In genomic region chr5:90890519-90891463, GRCm38 (mm10) we compare ENCODE assay signal across 8 mouse cellular contexts. TPM values are rescaled to one million over a fixed set of nuclear protein-coding genes. Genes with fewer than 3 reads are reported as not detected.
A peak's percentile ranks its signal among the peaks of the same experiment; 100 is the strongest.
DNase-seq lines count a peak whose midpoint lies in the region; ATAC-seq and TF ChIP-seq lines count a peak whose summit lies in the region.

Gene Cxcl1, plus strand, starts transcription at chr5:90891241.

- H3K36me3 ChIP-seq in forebrain, postnatal 0 days (ENCODE audit: insufficient read depth) = no peaks in the 10 kb centered on the region
- no peaks in the 10 kb centered on the region for H3K36me3 ChIP-seq in hindbrain, embryonic 11.5 days (ENCODE audit: control insufficient read depth, insufficient read depth, low read length)
- no peaks in the 10 kb centered on the region for H3K36me3 ChIP-seq in limb, embryonic 15.5 days
- H3K36me3 ChIP-seq in midbrain, embryonic 13.5 days = no peaks in the 10 kb centered on the region

- DNase-seq in 3T3-L1 (ENCODE audit: low read depth, low spot score) = peak; percentile 96
- peak; percentile 49 for DNase-seq in adrenal gland, postnatal 14 days
- peak; percentile 65 for DNase-seq in forebrain, postnatal 0 days
- DNase-seq in hindbrain, embryonic 11.5 days (ENCODE audit: low spot score) = peak; percentile 60
- peak; percentile 24 for DNase-seq in urinary bladder, adult 2 months (ENCODE audit: low spot score)
- DNase-seq in left cerebral cortex, postnatal 36 days (ENCODE audit: low spot score in 2 of 2) = no peak

- no peak within 1 kb of the TSS for H3K27ac ChIP-seq in forebrain, postnatal 0 days (ENCODE audit: low read depth, low read length)
- H3K27ac ChIP-seq in hindbrain, embryonic 11.5 days (ENCODE audit: low read depth, low read length) = no peak within 1 kb of the TSS
- peak within 1 kb of the TSS; percentile 62; the same call in 1 of the 2 replicates for H3K27ac ChIP-seq in limb, embryonic 15.5 days
- no peak within 1 kb of the TSS for H3K27ac ChIP-seq in midbrain, embryonic 13.5 days

- intact Hi-C loops in left cerebral cortex, postnatal 36 days (cut with DNase I) = no loop called here

- H3K27me3 ChIP-seq in forebrain, postnatal 0 days (ENCODE audit: insufficient read depth, low read length) = no peaks in the 10 kb centered on the region
- H3K27me3 ChIP-seq in hindbrain, embryonic 11.5 days (ENCODE audit: control insufficient read depth, insufficient read depth, low read length) = no peaks in the 10 kb centered on the region
- H3K27me3 ChIP-seq in limb, embryonic 15.5 days = 0 out of 2 replicates have a peak, but pooled peaks cover 5% of the 10 kb centered on the region
- no peaks in the 10 kb centered on the region for H3K27me3 ChIP-seq in midbrain, embryonic 13.5 days

- WGBS in forebrain, postnatal 0 days = 9% methylated on average over 30 of the region's 30 CpGs
- WGBS in hindbrain, embryonic 11.5 days = 9% methylated on average over 30 of the region's 30 CpGs
- 6% methylated on average over 30 of the region's 30 CpGs for WGBS in limb, embryonic 15.5 days
- WGBS in midbrain, embryonic 13.5 days = 6% methylated on average over 30 of the region's 30 CpGs

- H3K4me2 ChIP-seq in forebrain, postnatal 0 days (ENCODE audit: low read depth) = peak within 1 kb of the TSS; percentile 93
- peak within 1 kb of the TSS; percentile 88 for H3K4me2 ChIP-seq in hindbrain, embryonic 11.5 days (replicated peaks; ENCODE audit: low read depth, low read length)
- peak within 1 kb of the TSS; percentile 82 for H3K4me2 ChIP-seq in limb, embryonic 15.5 days
- peak within 1 kb of the TSS; percentile 90 for H3K4me2 ChIP-seq in midbrain, embryonic 13.5 days (replicated peaks)

- H3K9ac ChIP-seq in forebrain, postnatal 0 days = peak within 1 kb of the TSS; percentile 49
- H3K9ac ChIP-seq in hindbrain, embryonic 11.5 days (ENCODE audit: low read depth, low read length) = peak within 1 kb of the TSS; percentile 52; the same call in 1 of the 2 replicates
- H3K9ac ChIP-seq in limb, embryonic 15.5 days = peak within 1 kb of the TSS; percentile 37; the same call in 1 of the 2 replicates
- peak within 1 kb of the TSS; percentile 59 for H3K9ac ChIP-seq in midbrain, embryonic 13.5 days (replicated peaks)

- peak within 1 kb of the TSS; percentile 46 for H3K4me3 ChIP-seq in forebrain, postnatal 0 days (ENCODE audit: low read depth, low read length)
- peak within 1 kb of the TSS; percentile 40 for H3K4me3 ChIP-seq in hindbrain, embryonic 11.5 days (ENCODE audit: low read depth, low read length)
- peak within 1 kb of the TSS; percentile 48 for H3K4me3 ChIP-seq in limb, embryonic 15.5 days
- H3K4me3 ChIP-seq in midbrain, embryonic 13.5 days (replicated peaks) = peak within 1 kb of the TSS; percentile 50

- peak; percentile 91 for ATAC-seq in forebrain, postnatal 0 days
- peak; percentile 85 for ATAC-seq in hindbrain, embryonic 11.5 days (ENCODE audit: low FRiP score)
- peak; percentile 82 for ATAC-seq in limb, embryonic 15.5 days (ENCODE audit: insufficient number of reproducible peaks, low FRiP score, low TSS enrichment, low read depth)
- peak; percentile 88 for ATAC-seq in midbrain, embryonic 13.5 days

- H3K9me3 ChIP-seq in forebrain, postnatal 0 days (ENCODE audit: low read length) = no peaks in the 10 kb centered on the region
- H3K9me3 ChIP-seq in hindbrain, embryonic 11.5 days (ENCODE audit: control insufficient read depth, low read length) = no peaks in the 10 kb centered on the region
- H3K9me3 ChIP-seq in limb, embryonic 15.5 days = no peaks in the 10 kb centered on the region
- no peaks in the 10 kb centered on the region for H3K9me3 ChIP-seq in midbrain, embryonic 13.5 days

- no peaks in the 10 kb centered on the region for H3K4me1 ChIP-seq in forebrain, postnatal 0 days (ENCODE audit: insufficient read depth)
- H3K4me1 ChIP-seq in hindbrain, embryonic 11.5 days (replicated peaks; ENCODE audit: control insufficient read depth, insufficient read depth, low read length) = no peaks in the 10 kb centered on the region
- peaks cover 12% of the 10 kb centered on the region for H3K4me1 ChIP-seq in limb, embryonic 15.5 days
- H3K4me1 ChIP-seq in midbrain, embryonic 13.5 days (replicated peaks) = peaks cover 11% of the 10 kb centered on the region; the same call in 1 of the 2 replicates

- peak; percentile 66 for TF ChIP-seq CTCF in forebrain, postnatal 0 days (IDR thresholded peaks at IDR 0.05; ENCODE audit: low read depth)

RNA-seq across cellular contexts. Expression of gene Cxcl1, which starts in this region (rescaled TPM):
- 0.86 and 1.3 TPM in 2 replicates for total RNA-seq in adrenal gland, postnatal 14 days (2021)
- not detected in 2 replicates for total RNA-seq in forebrain, postnatal 0 days (2014; rRNA removed)
- polyA plus RNA-seq in forebrain, postnatal 0 days (2015; fragmentation: Nextera tagmentation; extraction: Ambion mirVana) = 0.25 and 0.48 TPM in 2 replicates
- polyA plus RNA-seq in hindbrain, embryonic 11.5 days (2014; fragmentation: Nextera tagmentation; extraction: Ambion mirVana) = 0.29 TPM in 1 of 2 replicates, not detected in the other
- polyA plus RNA-seq in limb, embryonic 15.5 days (2015; fragmentation: Nextera tagmentation; extraction: Ambion mirVana) = 1.3 TPM in 2 replicates
- polyA plus RNA-seq in midbrain, embryonic 13.5 days (2015; fragmentation: Nextera tagmentation; extraction: Ambion mirVana) = 0.22 TPM in 1 of 2 replicates, not detected in the other
- polyA plus RNA-seq in urinary bladder, adult 2 months (2012; rRNA removed) = 1.1 and 1.4 TPM in 2 replicates
- not detected for total RNA-seq in left cerebral cortex, postnatal 36 days (2021)

Comparison
In these comparisons a context has a peak if more than half of its experiments do, and no peak if none do; other contexts are left out.
1. Peak in DNase-seq, ATAC-seq, H3K4me3 ChIP-seq, H3K9ac ChIP-seq and H3K4me2 ChIP-seq in forebrain, postnatal 0 days; RNA of the gene not detected or under 1 TPM.
2. Peak in DNase-seq, ATAC-seq, H3K4me3 ChIP-seq, H3K9ac ChIP-seq and H3K4me2 ChIP-seq in hindbrain, embryonic 11.5 days; RNA of the gene not detected or under 1 TPM.
3. Peak in ATAC-seq, H3K4me3 ChIP-seq, H3K9ac ChIP-seq and H3K4me2 ChIP-seq in midbrain, embryonic 13.5 days; RNA of the gene not detected or under 1 TPM.
4. DNase-seq: peak in 3T3-L1 (single experiment), adrenal gland, postnatal 14 days (single experiment) and urinary bladder, adult 2 months (single experiment); none in left cerebral cortex, postnatal 36 days (0 of 2).
5. Peak in every context shown above with its lines, with median percentiles within 50 percentile points of each other: ATAC-seq, H3K4me2 ChIP-seq, H3K4me3 ChIP-seq and H3K9ac ChIP-seq.